Mouse (Mus musculus): ENCODE measurements at regions not wholly inside any gene's neighbourhood (a gene's known extent, or its start where the extent isn't known, plus 50 kb on each side); places are given as distances from the start of the nearest gene placed in this dataset.
A peak's percentile ranks its signal among the peaks of the same experiment; 100 is the strongest.

DNA sequence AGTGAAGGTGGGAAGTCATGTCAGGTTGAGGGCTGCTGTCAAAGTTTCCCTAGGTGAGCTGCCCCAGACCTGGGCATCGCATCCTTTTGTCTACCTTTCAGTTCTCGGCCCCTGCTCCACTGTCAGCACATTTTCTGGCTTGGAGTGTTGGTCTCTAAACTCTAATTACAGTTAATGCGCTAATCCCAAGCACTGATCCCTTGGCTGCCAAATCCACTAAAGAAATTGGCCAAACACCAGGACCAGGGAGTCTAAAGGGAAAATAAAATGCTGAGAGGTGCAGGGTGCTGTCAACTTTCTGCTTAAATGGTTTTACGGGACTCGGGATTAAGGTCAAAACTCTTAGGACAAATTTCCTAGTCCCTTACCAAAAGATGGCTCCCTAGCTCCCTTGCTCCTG, 450.3 kb upstream of the Adamts9 start:
- no peak for DNase-seq (ENCODE audit: low spot score)

GRCm38 (mm10) chr6:93392402-93392801, 449.1 kb upstream of the Adamts9 start:
- DNase-seq (ENCODE audit: low spot score): no peak

- no peak for DNase-seq (ENCODE audit: low spot score)
Observed at GRCm38 (mm10) chr6:93391166-93391565, 447.9 kb upstream of the Adamts9 start.

GRCm38 (mm10) chr6:93371341-93371740, 428.0 kb upstream of the Adamts9 start:
- no peak for DNase-seq (ENCODE audit: low spot score)

- DNase-seq (ENCODE audit: low spot score): no peak
Observed at GRCm38 (mm10) chr6:93363846-93364245, 420.6 kb upstream of the Adamts9 start.

GRCm38 (mm10) chr6:93353353-93354125, 410.2 kb upstream of the Adamts9 start:
- DNase-seq (ENCODE audit: low spot score): no peak

- DNase-seq (ENCODE audit: low spot score): no peak
Observed at GRCm38 (mm10) chr6:93349936-93350700, 406.8 kb upstream of the Adamts9 start.

DNA sequence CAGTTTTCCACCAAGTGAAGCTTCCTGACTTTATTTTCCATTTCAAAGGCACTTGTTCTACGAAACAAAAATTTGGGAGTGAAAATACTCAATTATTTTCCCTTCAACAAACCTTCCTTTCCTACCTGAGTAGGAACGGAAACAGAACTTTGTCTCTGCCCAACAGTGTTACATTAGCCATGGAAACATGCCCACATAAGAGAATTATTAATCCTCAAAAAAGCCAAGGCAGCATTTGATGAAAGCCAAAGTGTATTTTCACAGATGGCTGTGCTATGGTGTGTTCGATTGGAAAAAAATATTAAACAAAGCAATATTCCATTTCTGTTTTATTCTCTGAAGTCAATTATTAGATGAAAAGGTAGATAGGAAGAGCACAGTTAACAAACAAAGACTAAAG, 404.8 kb upstream of the Adamts9 start:
- no peak for DNase-seq (ENCODE audit: low spot score)

GRCm38 (mm10) chr6:93328683-93329082, 385.4 kb upstream of the Adamts9 start:
- no peak for DNase-seq (ENCODE audit: low spot score)

DNA sequence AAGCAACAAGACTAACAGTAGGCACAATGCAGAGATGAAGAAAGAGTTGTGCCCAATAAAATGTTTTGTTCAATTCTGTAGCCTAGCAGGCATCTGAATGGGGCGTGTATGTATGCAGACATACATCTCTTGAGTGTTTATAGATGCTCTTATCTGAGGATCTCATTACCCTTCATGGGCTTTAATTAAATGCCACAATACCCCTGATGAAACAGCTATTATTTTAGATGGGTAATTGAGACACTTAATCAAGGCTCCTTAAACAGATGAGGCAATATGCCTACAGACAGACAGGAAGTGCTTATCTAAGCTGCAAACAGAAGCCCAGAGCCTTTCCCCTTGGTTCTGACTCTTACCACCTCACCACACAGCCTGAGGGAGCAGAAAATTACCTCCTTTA, 384.6 kb upstream of the Adamts9 start:
- no peak for DNase-seq (ENCODE audit: low spot score)

- DNase-seq (ENCODE audit: low spot score): no peak
Observed at GRCm38 (mm10) chr6:93323881-93324280, 380.6 kb upstream of the Adamts9 start.

- DNase-seq (ENCODE audit: low spot score): no peak
Observed at GRCm38 (mm10) chr6:93314625-93315024, 371.3 kb upstream of the Adamts9 start.

- DNase-seq (ENCODE audit: low spot score): no peak
Observed at GRCm38 (mm10) chr6:93305176-93305575, 361.9 kb upstream of the Adamts9 start.

DNA sequence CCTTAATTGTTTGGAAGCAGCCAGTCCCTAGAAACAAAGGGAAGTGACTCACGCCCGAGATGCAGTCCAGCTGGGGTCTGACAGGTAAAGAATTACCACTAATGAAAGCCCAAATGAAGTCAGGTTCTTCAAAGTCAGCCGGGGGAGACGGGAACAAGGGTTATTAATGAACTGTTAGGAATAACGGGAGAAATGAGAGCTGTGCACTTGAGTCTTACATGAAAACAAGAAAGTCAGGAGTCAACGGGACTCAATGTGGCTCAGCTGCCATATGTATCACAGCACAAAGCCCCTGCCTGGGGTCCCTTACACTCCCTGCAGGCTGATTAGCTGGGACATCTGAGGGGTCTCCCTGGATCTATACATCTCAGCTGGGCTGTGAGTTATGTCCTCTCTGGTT, 354.7 kb upstream of the Adamts9 start:
- DNase-seq (ENCODE audit: low spot score): no peak

DNA sequence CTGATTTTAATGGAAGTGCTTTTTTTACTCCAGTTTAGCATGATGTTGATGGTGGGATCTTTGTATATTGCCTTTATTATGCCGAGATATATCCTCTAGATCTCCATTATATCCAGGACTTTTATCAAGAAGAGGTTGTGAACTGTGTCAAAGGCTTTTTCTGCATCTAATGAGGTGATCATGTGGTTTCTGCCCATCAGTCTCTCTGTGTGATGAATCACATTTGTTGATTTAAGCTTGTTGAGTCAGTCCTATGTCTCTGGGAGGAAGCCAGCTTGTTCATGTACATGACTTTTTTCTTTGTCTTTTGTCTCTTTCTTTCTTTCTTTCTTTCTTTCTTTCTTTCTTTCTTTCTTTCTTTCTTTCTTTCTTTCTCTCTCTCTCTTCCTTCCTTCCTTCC, 348.4 kb upstream of the Adamts9 start:
- DNase-seq (ENCODE audit: low spot score): no peak

GRCm38 (mm10) chr6:93288421-93288820, 345.1 kb upstream of the Adamts9 start:
- no peak for DNase-seq (ENCODE audit: low spot score)

- DNase-seq (ENCODE audit: low spot score): no peak
Observed at GRCm38 (mm10) chr6:93285796-93286195, 342.5 kb upstream of the Adamts9 start.

GRCm38 (mm10) chr6:93281530-93281929, 338.2 kb upstream of the Adamts9 start:
- no peak for DNase-seq (ENCODE audit: low spot score)

DNA sequence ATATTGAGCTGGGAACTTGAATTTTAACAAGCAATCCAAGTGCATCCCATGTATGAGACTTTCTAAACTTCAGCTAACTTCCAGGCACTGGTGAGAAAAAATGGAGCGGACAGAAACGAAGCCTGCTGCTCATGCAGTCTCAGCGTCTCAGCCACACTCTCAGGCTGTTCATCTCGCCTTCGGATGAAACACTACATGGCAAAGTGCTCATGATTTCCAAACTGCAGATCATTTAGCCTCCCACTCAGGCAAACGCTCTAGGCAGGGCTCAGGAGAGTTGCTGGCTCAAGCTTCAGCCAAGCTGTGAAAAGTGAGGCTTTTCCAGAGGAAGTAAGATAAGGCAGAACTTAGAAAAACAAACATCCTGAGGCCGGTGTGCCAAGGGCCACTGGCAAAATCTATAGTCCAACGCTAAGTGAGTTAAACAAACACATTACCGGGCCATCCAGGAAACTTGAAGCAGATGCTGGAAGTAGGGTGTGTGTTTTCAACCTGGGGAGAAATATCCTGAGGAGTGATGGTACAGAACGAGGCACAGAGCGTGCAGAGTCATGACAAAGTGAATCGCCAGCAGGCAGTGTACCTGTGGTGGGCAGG, 330.7 kb upstream of the Adamts9 start:
- DNase-seq (ENCODE audit: low spot score): peak; percentile 15

DNA sequence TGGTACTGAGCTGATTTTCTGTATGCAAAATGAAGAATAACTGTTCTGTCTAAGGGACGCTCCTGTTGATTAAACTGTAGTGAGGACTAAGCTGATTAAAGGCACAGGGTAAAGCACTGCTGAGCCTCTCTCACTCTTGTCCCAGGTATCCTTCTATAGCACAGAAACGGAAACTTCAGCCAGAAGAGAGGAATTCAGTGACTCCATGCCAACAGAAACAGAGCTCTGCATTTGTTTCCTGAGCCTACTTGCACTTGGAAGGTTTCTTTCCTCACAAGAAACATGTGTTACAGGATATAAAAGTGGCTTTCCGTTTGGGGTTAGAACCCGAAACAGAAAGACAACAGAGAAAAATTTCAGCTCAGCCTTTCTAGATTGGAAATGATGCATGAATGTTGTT, 328.9 kb upstream of the Adamts9 start:
- DNase-seq (ENCODE audit: low spot score): no peak

- DNase-seq (ENCODE audit: low spot score): no peak
Observed at GRCm38 (mm10) chr6:93266826-93267225, 323.5 kb upstream of the Adamts9 start.

DNA sequence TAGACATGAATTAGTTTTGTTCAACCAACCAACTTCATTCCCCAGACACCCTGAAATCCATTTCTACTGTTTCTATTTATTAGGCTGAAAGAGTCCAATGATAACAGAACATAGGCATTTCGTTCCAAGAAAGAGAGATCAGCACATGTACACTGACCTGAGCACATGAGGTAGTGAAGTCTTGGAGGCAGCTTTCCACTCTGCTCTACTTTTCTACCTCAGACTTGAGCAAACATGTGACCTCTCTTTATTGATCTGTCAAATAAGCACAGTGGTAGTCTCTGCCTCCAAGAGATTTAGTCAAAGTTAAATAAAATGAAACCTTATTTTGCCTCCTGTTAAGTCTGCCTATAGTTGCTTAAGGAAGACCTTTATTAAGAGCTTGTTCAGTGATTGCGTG, 321.9 kb upstream of the Adamts9 start:
- no peak for DNase-seq (ENCODE audit: low spot score)

GRCm38 (mm10) chr6:93260827-93261226, 317.5 kb upstream of the Adamts9 start:
- no peak for DNase-seq (ENCODE audit: low spot score)

Measured in ovary, adult 18-20 months (tissue).